Mouse (Mus musculus): Measurements from ENCODE around the gene D10Jhu81e.

DNA sequence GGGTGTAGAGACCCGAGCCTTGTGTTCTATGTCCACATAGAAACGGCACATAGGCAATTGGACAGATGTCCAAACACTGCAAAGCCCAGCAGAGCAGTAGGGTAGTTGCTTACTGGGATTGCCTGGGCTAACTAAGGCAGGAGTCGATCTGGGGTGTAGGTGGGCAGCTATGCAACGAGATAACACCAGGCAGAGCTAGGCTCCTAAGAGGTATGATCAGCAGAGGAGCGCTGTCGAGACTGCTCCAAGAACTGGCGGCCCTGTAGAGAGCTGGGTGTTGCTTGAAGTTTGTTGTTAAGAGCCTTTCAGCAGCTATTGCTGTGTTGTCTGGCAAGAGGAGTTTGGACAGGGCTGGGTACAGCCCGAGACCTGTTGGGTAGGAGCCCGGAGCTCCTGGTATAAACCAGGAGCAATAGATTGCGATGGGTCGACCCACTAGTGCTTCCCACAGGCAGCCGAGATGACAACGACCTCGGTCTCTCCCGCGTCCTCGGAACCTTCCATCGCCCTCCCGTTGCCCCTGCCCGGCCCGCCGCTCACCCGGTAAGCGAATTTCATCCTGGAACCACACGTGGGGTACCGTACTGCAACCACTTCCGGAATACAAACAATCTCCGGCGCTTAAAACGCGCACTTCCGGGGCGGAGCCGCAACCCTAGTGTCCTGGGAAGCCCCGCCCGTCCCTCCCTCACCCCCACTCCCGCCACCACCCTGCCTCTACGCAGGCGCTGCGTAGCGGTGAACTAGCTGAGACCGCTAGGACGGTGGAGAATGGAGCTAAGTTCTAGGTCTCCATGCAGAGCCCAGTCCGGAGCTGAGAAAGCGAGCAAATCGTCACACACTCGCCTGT, 15.2 kb upstream of the D10Jhu81e start, which contains the start of gene Pwp2:
- TF ChIP-seq CTCF (IDR thresholded peaks at IDR 0.05; ENCODE audit: control insufficient read depth, insufficient read depth, insufficient replicate concordance, low read depth, low read length) (0 out of 2 replicates have a peak, but pooled peaks have one; percentile 6), POLR2A (IDR thresholded peaks at IDR 0.05; ENCODE audit: control insufficient read depth, low read depth, low read length) (peak; percentile 80)
